Mouse (Mus musculus) heart, postnatal 0 days (tissue): Measurements from ENCODE around the gene Eif4g3. TPM values are rescaled to one million over a fixed set of nuclear protein-coding genes. Genes with fewer than 3 reads are reported as not detected.

Experiments
- ATAC-seq: fragments of 200-750 bp; cut with Nextera tagmentation; 2 replicates; pipeline ENCODE4 v1.8.0; 2017; ENCODE audit warnings: low read depth, moderate number of reproducible peaks, moderate library complexity; ENCODE audit not compliant: insufficient read depth
- DNase-seq: peaks from one replicate; pipeline ENCODE4 v3.0.0-alpha.2; 2016; ENCODE audit warnings: low spot score
- H3K27ac ChIP-seq: fragments of 300-500 bp; sonication (generic); 2 replicates; pipeline ENCODE4 v1.5.1; 2014; ENCODE audit warnings: low read depth, mild to moderate bottlenecking
- H3K27me3 ChIP-seq: fragments of 300-500 bp; sonication (generic); 2 replicates; pipeline ENCODE4 v1.6.1; 2014; ENCODE audit warnings: low read length, mixed read lengths; ENCODE audit not compliant: control insufficient read depth, insufficient read depth
- H3K36me3 ChIP-seq: fragments of 300-500 bp; sonication (generic); replicated peaks from 2 replicates; pipeline ENCODE4 v1.6.1; 2014; ENCODE audit warnings: low read length, mixed read lengths; ENCODE audit not compliant: control insufficient read depth, insufficient read depth
- H3K4me1 ChIP-seq: fragments of 300-500 bp; sonication (generic); 2 replicates; pipeline ENCODE4 v1.6.1; 2014; ENCODE audit warnings: antibody characterized with exemption; ENCODE audit not compliant: control insufficient read depth, insufficient read depth
- H3K4me2 ChIP-seq: fragments of 300-500 bp; sonication (generic); 2 replicates; pipeline ENCODE4 v1.6.1; 2014; ENCODE audit warnings: low read depth, mild to moderate bottlenecking, low read length, moderate library complexity
- H3K4me3 ChIP-seq: fragments of 300-500 bp; sonication (generic); 2 replicates; pipeline ENCODE4 v1.5.1; 2014; ENCODE audit warnings: low read depth, low read length
- H3K9ac ChIP-seq: fragments of 300-500 bp; sonication (generic); replicated peaks from 2 replicates; pipeline ENCODE4 v1.6.1; 2014; ENCODE audit warnings: low read depth, low read length, mixed read lengths
- H3K9me3 ChIP-seq: fragments of 300-500 bp; sonication (generic); replicated peaks from 2 replicates; pipeline ENCODE4 v1.6.1; 2016; ENCODE audit warnings: low read length; ENCODE audit not compliant: control insufficient read depth
- CTCF ChIP-seq: IDR thresholded peaks from 2 replicates; pipeline ENCODE4 v1.5.1; 2016; ENCODE audit warnings: antibody characterized with exemption, control low read depth, low read depth
- EP300 ChIP-seq: IDR thresholded peaks from 2 replicates; pipeline ENCODE4 v1.6.1; 2016; ENCODE audit warnings: antibody characterized with exemption, low read depth
- WGBS: fragments of 180-500 bp; shearing (Covaris S2); extraction: QIAGEN DNeasy Blood & Tissue Kit; methylation state at CpG from one replicate; pipeline ENCODE4 v1.1.7; 2014; 5-methylcytosine and 5-hydroxymethylcytosine counted together
- polyA plus RNA-seq: library from polyadenylated mRNA; unstranded; fragments of >200 nt; fragmentation: Nextera tagmentation; extraction: Ambion mirVana; gene quantifications from 2 replicates; pipeline ENCODE4 v1.2.1, GENCODE M21; 2015
- total RNA-seq: library from RNA; depleted of rRNA; stranded (reverse); fragments of >200 nt; gene quantifications from 2 replicates; pipeline ENCODE4 v1.2.3, GENCODE M21; 2014; ENCODE audit warnings: low replicate concordance

Eif4g3 gene
- total and polyA plus RNA-seq, 2 experiments from 2014 or later = 10.7 to 11.1 TPM

DNA sequence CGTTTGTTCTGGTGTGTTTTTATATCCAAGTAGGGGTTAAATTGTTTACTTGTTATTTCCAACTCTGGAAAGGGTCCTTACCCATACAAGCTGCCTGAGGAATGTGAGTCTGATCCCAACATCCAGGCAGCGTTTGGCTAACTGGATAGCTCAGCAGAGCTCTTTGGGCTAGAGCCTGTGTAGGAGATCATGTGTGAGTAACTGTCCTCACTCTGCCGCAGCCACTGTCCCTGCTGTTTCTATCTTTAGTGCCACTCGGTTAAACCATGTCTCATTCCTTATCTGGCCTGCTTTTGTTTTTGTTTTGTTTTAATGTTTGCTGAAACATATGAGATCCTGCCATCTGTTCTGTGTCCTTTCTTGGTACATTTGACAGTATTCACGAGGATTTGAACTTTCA, 168.1 kb downstream of the Eif4g3 start:
- peaks cover 8% of the 10 kb centered on the region for H3K4me1 ChIP-seq
- no peaks in the 10 kb centered on the region for H3K9me3 ChIP-seq
- peak; percentile 48 for DNase-seq
- H3K27ac ChIP-seq = peak overlapping the region; percentile 55
- H3K9ac ChIP-seq = no peak overlapping the region
- H3K4me3 ChIP-seq = no peak overlapping the region
- ATAC-seq = peak; percentile 61; the same call in 1 of the 2 replicates
- WGBS = 22% methylated on average over 5 of the region's 5 CpGs
- no peak overlapping the region for H3K4me2 ChIP-seq
- TF ChIP-seq EP300 (no peak), CTCF (no peak)
- H3K27me3 ChIP-seq = no peaks in the 10 kb centered on the region
- H3K36me3 ChIP-seq = peaks cover 55% of the 10 kb centered on the region

DNA sequence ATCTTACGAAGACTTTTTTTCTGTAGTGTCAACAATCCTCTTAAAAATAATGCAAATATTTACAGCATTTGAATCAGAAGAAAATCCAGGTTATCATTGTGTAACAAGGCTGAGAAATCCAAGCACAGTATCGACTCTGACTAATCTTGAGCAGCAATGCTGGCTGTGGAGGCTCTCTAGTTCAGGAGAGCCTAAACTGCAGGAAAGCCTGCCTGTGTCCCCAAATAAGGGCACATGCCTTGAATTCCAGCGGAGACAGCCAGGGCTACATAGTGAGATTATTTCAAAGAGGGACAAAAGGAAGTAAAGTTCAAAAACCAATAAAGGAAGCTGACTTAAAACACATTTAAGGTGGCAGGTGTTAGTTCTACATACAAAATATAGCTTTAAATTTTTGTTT, 168.7 kb downstream of the Eif4g3 start:
- Histone ChIP-seq H3K9me3 (no peaks in the 10 kb centered on the region), H3K4me1 (peaks cover 8% of the 10 kb centered on the region), H3K9ac (no peak overlapping the region), H3K36me3 (peaks cover 59% of the 10 kb centered on the region), H3K4me3 (no peak overlapping the region), H3K27ac (peak overlapping the region; percentile 55), H3K4me2 (no peak overlapping the region), H3K27me3 (no peaks in the 10 kb centered on the region)
- 42% methylated on average over 3 of the region's 3 CpGs for WGBS
- no peak for TF ChIP-seq CTCF
- ATAC-seq (peak; percentile 57; the same call in 1 of the 2 replicates), DNase-seq (peak; percentile 33)

DNA sequence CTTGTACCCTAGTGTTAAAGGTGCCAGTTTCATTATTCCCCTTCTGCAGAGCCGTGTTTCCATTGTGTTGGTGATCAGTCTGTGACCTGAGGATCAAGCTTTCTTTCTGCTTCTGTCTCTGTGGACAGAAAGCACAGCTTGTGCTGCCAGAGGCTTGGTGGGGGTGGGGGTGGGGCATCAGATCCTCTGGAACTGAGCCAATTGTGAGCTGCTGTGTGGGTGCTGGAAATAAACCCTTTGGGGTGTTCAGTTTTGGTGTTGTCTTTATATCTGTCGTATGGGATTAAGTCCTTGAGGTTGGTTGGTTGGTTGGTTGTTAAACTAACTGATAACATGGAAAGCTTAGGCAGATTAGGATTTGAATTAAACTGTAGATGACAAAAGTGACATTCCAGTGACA, 171.0 kb downstream of the Eif4g3 start:
- H3K27ac ChIP-seq = peak overlapping the region; percentile 78
- peaks cover 8% of the 10 kb centered on the region for H3K4me1 ChIP-seq
- TF ChIP-seq EP300 = no peak
- TF ChIP-seq CTCF = no peak
- H3K4me3 ChIP-seq = no peak overlapping the region
- DNase-seq (peak; percentile 29), ATAC-seq (peak; percentile 50; the same call in 1 of the 2 replicates)
- 29% methylated on average over 2 of the region's 2 CpGs for WGBS
- no peak overlapping the region for H3K4me2 ChIP-seq
- H3K27me3 ChIP-seq = no peaks in the 10 kb centered on the region
- peaks cover 54% of the 10 kb centered on the region for H3K36me3 ChIP-seq
- no peaks in the 10 kb centered on the region for H3K9me3 ChIP-seq
- no peak overlapping the region for H3K9ac ChIP-seq

DNA sequence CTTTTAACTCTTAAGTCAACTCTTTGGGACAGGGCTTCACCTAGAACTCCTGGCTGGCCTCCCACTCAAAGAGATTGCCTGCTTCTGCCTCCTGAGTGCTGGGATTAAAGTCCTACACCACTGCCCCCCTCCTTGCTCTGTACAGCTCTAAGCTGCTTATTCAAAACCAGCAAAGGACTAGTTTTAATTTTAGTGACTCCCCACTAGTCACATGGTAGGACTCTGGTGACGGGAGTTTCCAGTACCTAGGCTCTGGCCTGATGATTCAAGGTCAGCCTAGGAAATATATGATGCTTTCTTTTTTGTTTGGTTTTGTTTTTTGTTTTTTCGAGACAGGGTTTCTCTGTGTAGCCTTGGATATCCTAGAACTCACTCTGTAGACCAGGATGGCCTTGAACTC, 172.0 kb downstream of the Eif4g3 start:
- ATAC-seq = no peak
- peak overlapping the region; percentile 78 for H3K27ac ChIP-seq

DNA sequence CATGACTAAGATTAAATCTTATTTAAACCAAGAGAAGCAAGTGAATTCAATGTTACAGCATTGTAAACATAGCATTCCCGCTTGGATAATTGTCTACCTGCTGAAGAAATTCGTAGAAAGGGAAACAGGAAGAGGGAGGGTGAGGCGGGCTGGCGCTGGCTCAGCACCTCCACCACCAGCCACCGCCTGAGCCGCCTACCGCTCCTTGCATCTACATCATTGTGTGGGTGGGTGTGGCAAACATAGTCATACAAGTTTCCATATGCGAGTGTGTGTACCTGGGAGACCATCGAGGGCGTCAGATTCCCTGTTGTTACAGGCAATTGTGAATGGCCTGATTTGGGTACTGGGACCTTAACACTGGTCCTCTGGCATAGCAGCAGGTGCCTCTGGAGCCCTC, 173.7 kb downstream of the Eif4g3 start:
- H3K36me3 ChIP-seq = peaks cover 59% of the 10 kb centered on the region

More for the DNA sequence above, 172.0 kb downstream of the Eif4g3 start:
- 80% methylated on average over 2 of the region's 2 CpGs for WGBS
- H3K4me1 ChIP-seq = peaks cover 8% of the 10 kb centered on the region
- no peak overlapping the region for H3K4me3 ChIP-seq
- H3K27me3 ChIP-seq = no peaks in the 10 kb centered on the region
- no peak overlapping the region for H3K4me2 ChIP-seq
- no peaks in the 10 kb centered on the region for H3K9me3 ChIP-seq
- H3K36me3 ChIP-seq = peaks cover 51% of the 10 kb centered on the region
- H3K9ac ChIP-seq = no peak overlapping the region
- no peak for DNase-seq
- no peak for TF ChIP-seq CTCF
- no peak for TF ChIP-seq EP300

DNA sequence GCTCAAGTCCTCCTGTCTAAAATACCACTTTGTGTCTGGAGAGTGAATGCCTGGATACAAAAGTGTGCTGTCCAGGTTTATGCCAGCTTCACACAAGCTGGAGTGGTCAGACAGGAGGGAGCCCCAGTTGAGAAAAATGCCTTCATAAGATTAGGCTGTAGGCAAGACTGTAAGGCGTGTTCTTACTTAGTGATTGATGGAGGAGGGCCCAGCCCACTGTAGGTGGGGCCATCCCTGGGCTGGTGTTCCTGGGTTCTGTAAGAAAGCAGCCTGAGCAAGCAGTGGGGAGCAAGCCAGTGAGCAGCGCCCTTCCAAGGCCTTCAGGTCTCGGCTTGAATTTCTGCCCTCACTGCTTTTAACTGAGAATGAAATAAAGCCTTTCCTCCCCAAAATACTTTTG, 175.3 kb downstream of the Eif4g3 start:
- WGBS = 77% methylated on average over 3 of the region's 3 CpGs
- H3K9ac ChIP-seq = no peak overlapping the region
- no peak for DNase-seq
- H3K9me3 ChIP-seq = no peaks in the 10 kb centered on the region
- peaks cover 72% of the 10 kb centered on the region for H3K36me3 ChIP-seq
- H3K4me1 ChIP-seq = no peaks in the 10 kb centered on the region; the same call in 1 of the 2 replicates
- no peaks in the 10 kb centered on the region for H3K27me3 ChIP-seq
- no peak overlapping the region for H3K4me3 ChIP-seq
- no peak for TF ChIP-seq EP300
- TF ChIP-seq CTCF = no peak
- no peak for ATAC-seq
- H3K27ac ChIP-seq = no peak overlapping the region
- no peak overlapping the region for H3K4me2 ChIP-seq

More for the DNA sequence above, 173.7 kb downstream of the Eif4g3 start:
- H3K27me3 ChIP-seq = no peaks in the 10 kb centered on the region
- H3K4me1 ChIP-seq = no peaks in the 10 kb centered on the region; the same call in 1 of the 2 replicates
- WGBS = 95% methylated on average over 10 of the region's 10 CpGs
- H3K4me3 ChIP-seq = no peak overlapping the region
- no peak overlapping the region for H3K27ac ChIP-seq
- DNase-seq (no peak), ATAC-seq (no peak)
- TF ChIP-seq CTCF (no peak), EP300 (no peak)
- H3K9me3 ChIP-seq = no peaks in the 10 kb centered on the region
- H3K9ac ChIP-seq = no peak overlapping the region
- no peak overlapping the region for H3K4me2 ChIP-seq
